Comparison of ENCODE assay signal across 14 mouse cellular contexts in the genomic region with DNA sequence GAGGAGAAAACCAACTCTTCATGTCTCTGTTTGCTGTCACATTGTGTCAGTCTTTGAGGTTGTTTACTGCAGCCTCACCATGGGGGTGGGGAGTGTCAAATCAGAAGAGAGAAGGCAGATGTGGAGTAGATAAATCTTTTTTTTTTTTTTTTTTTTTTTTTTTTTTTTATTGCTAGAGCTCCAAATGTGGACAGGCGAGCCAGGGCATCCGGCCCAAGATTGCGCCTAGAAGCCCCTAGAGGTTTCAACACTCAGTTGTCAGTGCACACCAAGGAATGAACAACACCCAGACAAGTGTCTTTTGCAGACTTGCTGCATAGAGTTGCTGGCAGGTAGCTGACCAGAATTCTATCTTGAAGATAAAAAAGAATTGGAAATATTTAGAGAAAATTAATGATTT.
"Had no signal": no experiment of that assay in that cellular context is flagged by ENCODE, and none has a peak within 500 bp of the region (broad histone marks: within the 10 kb centered on the region; RNA-seq: fewer than 3 reads in every experiment).

No protein-coding gene starts in this region.

- H3K9ac ChIP-seq: limb, embryonic 15.5 days; liver, embryonic 12.5 days; midbrain, embryonic 15.5 days; neural tube, embryonic 13.5 days had no signal

- H3K27me3 ChIP-seq: limb, embryonic 15.5 days; liver, embryonic 12.5 days; midbrain, embryonic 15.5 days; neural tube, embryonic 13.5 days had no signal

- H3K4me1 ChIP-seq: limb, embryonic 15.5 days; liver, embryonic 12.5 days; midbrain, embryonic 15.5 days had no signal

- H3K4me2 ChIP-seq: limb, embryonic 15.5 days; liver, embryonic 12.5 days; midbrain, embryonic 15.5 days; neural tube, embryonic 13.5 days had no signal

- H3K4me3 ChIP-seq: limb, embryonic 15.5 days; liver, embryonic 12.5 days; midbrain, embryonic 10.5 days; midbrain, embryonic 15.5 days; neural tube, embryonic 13.5 days had no signal

- H3K9me3 ChIP-seq: limb, embryonic 15.5 days; liver, embryonic 12.5 days; midbrain, embryonic 10.5 days; midbrain, embryonic 15.5 days; neural tube, embryonic 13.5 days had no signal

- H3K36me3 ChIP-seq: limb, embryonic 15.5 days; liver, embryonic 12.5 days; midbrain, embryonic 10.5 days; midbrain, embryonic 15.5 days; neural tube, embryonic 13.5 days had no signal

- ATAC-seq: liver, embryonic 12.5 days; midbrain, embryonic 15.5 days had no signal

- DNase-seq: kidney, adult 9 months; kidney, postnatal 36 days; layer of hippocampus, adult 9-11 months; layer of hippocampus, postnatal 36 days; retina, postnatal 1 day; right cerebral cortex, postnatal 4 days; spleen, adult 18-20 months; thymus, adult 18-20 months; thymus, postnatal 14 days had no signal

- H3K27ac ChIP-seq: limb, embryonic 15.5 days; liver, embryonic 12.5 days; midbrain, embryonic 10.5 days; midbrain, embryonic 15.5 days; neural tube, embryonic 13.5 days had no signal
